Mouse (Mus musculus): ENCODE measurements around the gene Ryr3. TPM values are rescaled to one million over a fixed set of nuclear protein-coding genes. Genes with fewer than 3 reads are reported as not detected.

Ryr3 gene
- polyA plus RNA-seq, 2 experiments: 1.2 to 3.0 TPM

GRCm38 (mm10) chr2:112595807-112596206 lies 621.1 kb downstream of the Ryr3 start:
- H3K9ac ChIP-seq (ENCODE audit: low read depth, low read length, severe bottlenecking): no peak overlapping the region

DNA sequence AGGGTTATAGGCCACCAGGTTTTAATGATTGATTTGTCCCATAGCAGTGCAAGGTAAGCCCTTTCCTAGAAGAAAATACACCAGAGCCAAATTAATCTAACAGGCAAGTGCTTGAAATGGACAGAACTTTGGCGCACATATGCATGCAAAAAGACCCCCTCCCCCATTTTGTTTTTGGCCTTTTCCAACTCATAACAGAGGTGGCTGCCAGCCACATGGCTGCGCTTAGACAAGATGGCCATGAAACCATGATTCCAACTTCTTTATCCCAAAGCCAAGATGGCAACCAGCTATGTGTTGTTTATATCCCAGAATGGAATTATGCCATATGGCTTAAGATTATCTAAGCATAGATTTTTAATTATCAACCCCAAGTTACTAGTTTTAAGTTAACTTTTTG lies 623.1 kb downstream of the Ryr3 start:
- DNase-seq (ENCODE audit: low spot score): no peak
- Histone ChIP-seq H3K4me2 (replicated peaks; ENCODE audit: low read depth, low read length, severe bottlenecking) (no peak overlapping the region), H3K36me3 (ENCODE audit: control insufficient read depth, insufficient read depth, low read length) (no peaks in the 10 kb centered on the region), H3K4me3 (replicated peaks; ENCODE audit: low read length) (no peak overlapping the region), H3K4me1 (ENCODE audit: control insufficient read depth, insufficient read depth, low read length) (no peaks in the 10 kb centered on the region), H3K9me3 (ENCODE audit: control insufficient read depth, low read length) (no peaks in the 10 kb centered on the region), H3K27ac (replicated peaks; ENCODE audit: low read depth, low read length) (no peak overlapping the region), H3K9ac (ENCODE audit: low read depth, low read length, severe bottlenecking) (no peak overlapping the region), H3K27me3 (ENCODE audit: control insufficient read depth, insufficient read depth, low read length) (no peaks in the 10 kb centered on the region)
- no peak for TF ChIP-seq POLR2A (IDR thresholded peaks at IDR 0.05; ENCODE audit: borderline replicate concordance, extremely low read depth, insufficient read depth, insufficient read length)
- ATAC-seq (ENCODE audit: low FRiP score, low read depth): no peak
- WGBS: 84% methylated on average over 2 of the region's 2 CpGs

More at GRCm38 (mm10) chr2:112595807-112596206, 621.1 kb downstream of the Ryr3 start:
- no peak for ATAC-seq (ENCODE audit: low FRiP score, low read depth)
- H3K36me3 ChIP-seq (ENCODE audit: control insufficient read depth, insufficient read depth, low read length): no peaks in the 10 kb centered on the region
- no peak for DNase-seq (ENCODE audit: low spot score)
- H3K4me2 ChIP-seq (replicated peaks; ENCODE audit: low read depth, low read length, severe bottlenecking): no peak overlapping the region
- 73% methylated on average over 3 of the region's 3 CpGs for WGBS
- H3K4me1 ChIP-seq (ENCODE audit: control insufficient read depth, insufficient read depth, low read length): no peaks in the 10 kb centered on the region
- TF ChIP-seq POLR2A (IDR thresholded peaks at IDR 0.05; ENCODE audit: borderline replicate concordance, extremely low read depth, insufficient read depth, insufficient read length): no peak
- H3K9me3 ChIP-seq (ENCODE audit: control insufficient read depth, low read length): no peaks in the 10 kb centered on the region
- H3K27ac ChIP-seq (replicated peaks; ENCODE audit: low read depth, low read length): no peak overlapping the region
- H3K27me3 ChIP-seq (ENCODE audit: control insufficient read depth, insufficient read depth, low read length): no peaks in the 10 kb centered on the region
- no peak overlapping the region for H3K4me3 ChIP-seq (replicated peaks; ENCODE audit: low read length)

DNA sequence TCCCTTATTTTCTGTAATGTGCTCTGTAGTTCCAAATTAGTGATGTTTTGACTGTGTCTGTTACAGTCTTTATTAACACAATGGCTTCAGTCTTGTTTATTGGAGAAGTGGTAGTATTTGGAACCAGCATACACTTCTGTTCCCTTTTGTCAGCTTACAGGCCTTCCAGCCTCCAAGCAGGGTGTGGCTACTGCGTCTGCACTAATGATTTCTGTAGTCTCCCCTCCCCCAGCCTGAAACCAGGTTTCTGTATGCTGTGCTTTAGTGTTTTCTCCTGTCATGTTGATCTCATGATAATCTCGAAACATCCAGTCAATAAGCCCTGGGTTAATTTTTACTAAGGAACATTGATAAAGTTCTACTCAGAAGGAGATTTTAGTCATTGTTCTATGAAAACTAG lies 623.6 kb downstream of the Ryr3 start:
- no peak overlapping the region for H3K9ac ChIP-seq (ENCODE audit: low read depth, low read length, severe bottlenecking)
- no peak for DNase-seq (ENCODE audit: low spot score)
- no peak for TF ChIP-seq POLR2A (IDR thresholded peaks at IDR 0.05; ENCODE audit: borderline replicate concordance, extremely low read depth, insufficient read depth, insufficient read length)
- H3K4me3 ChIP-seq (replicated peaks; ENCODE audit: low read length): no peak overlapping the region
- no peaks in the 10 kb centered on the region for H3K4me1 ChIP-seq (ENCODE audit: control insufficient read depth, insufficient read depth, low read length)
- H3K9me3 ChIP-seq (ENCODE audit: control insufficient read depth, low read length): no peaks in the 10 kb centered on the region
- no peaks in the 10 kb centered on the region for H3K27me3 ChIP-seq (ENCODE audit: control insufficient read depth, insufficient read depth, low read length)
- ATAC-seq (ENCODE audit: low FRiP score, low read depth): no peak
- H3K4me2 ChIP-seq (replicated peaks; ENCODE audit: low read depth, low read length, severe bottlenecking): no peak overlapping the region
- H3K27ac ChIP-seq (replicated peaks; ENCODE audit: low read depth, low read length): no peak overlapping the region
- H3K36me3 ChIP-seq (ENCODE audit: control insufficient read depth, insufficient read depth, low read length): no peaks in the 10 kb centered on the region
- WGBS: 63% methylated on average over 2 of the region's 2 CpGs

- Histone ChIP-seq H3K9ac (ENCODE audit: low read depth, low read length, severe bottlenecking) (no peak overlapping the region), H3K4me3 (replicated peaks; ENCODE audit: low read length) (no peak overlapping the region), H3K36me3 (ENCODE audit: control insufficient read depth, insufficient read depth, low read length) (no peaks in the 10 kb centered on the region), H3K4me1 (ENCODE audit: control insufficient read depth, insufficient read depth, low read length) (no peaks in the 10 kb centered on the region), H3K27ac (replicated peaks; ENCODE audit: low read depth, low read length) (no peak overlapping the region), H3K4me2 (replicated peaks; ENCODE audit: low read depth, low read length, severe bottlenecking) (no peak overlapping the region), H3K27me3 (ENCODE audit: control insufficient read depth, insufficient read depth, low read length) (no peaks in the 10 kb centered on the region), H3K9me3 (ENCODE audit: control insufficient read depth, low read length) (no peaks in the 10 kb centered on the region)
- ATAC-seq (ENCODE audit: low FRiP score, low read depth) (no peak), DNase-seq (ENCODE audit: low spot score) (no peak)
- WGBS: 77% methylated on average over 6 of the region's 6 CpGs
- no peak for TF ChIP-seq POLR2A (IDR thresholded peaks at IDR 0.05; ENCODE audit: borderline replicate concordance, extremely low read depth, insufficient read depth, insufficient read length)
Observed at GRCm38 (mm10) chr2:112591451-112591871, 625.4 kb downstream of the Ryr3 start.

GRCm38 (mm10) chr2:112590985-112591384 lies 625.9 kb downstream of the Ryr3 start:
- Histone ChIP-seq H3K27ac (replicated peaks; ENCODE audit: low read depth, low read length) (no peak overlapping the region), H3K4me3 (replicated peaks; ENCODE audit: low read length) (no peak overlapping the region), H3K36me3 (ENCODE audit: control insufficient read depth, insufficient read depth, low read length) (no peaks in the 10 kb centered on the region), H3K4me2 (replicated peaks; ENCODE audit: low read depth, low read length, severe bottlenecking) (no peak overlapping the region), H3K4me1 (ENCODE audit: control insufficient read depth, insufficient read depth, low read length) (no peaks in the 10 kb centered on the region), H3K9me3 (ENCODE audit: control insufficient read depth, low read length) (no peaks in the 10 kb centered on the region), H3K27me3 (ENCODE audit: control insufficient read depth, insufficient read depth, low read length) (no peaks in the 10 kb centered on the region), H3K9ac (ENCODE audit: low read depth, low read length, severe bottlenecking) (no peak overlapping the region)
- WGBS: 85% methylated on average over 7 of the region's 7 CpGs
- TF ChIP-seq POLR2A (IDR thresholded peaks at IDR 0.05; ENCODE audit: borderline replicate concordance, extremely low read depth, insufficient read depth, insufficient read length): no peak
- DNase-seq (ENCODE audit: low spot score): no peak
- no peak for ATAC-seq (ENCODE audit: low FRiP score, low read depth)

Small RNA genes lying within 50 kb of the gene (microRNA-seq; reads per million reads assigned to microRNA genes)
- gene Gm44374: not detected

Other genes starting within 250 kb of the Ryr3 start
- gene Tmco5b, start 68.6 kb upstream of the Ryr3 start, polyA plus RNA-seq (2012; rRNA removed): not detected in 2 replicates
- not detected in 2 replicates for gene Tmco5b, start 68.6 kb upstream of the Ryr3 start, polyA plus RNA-seq (2014; fragmentation: Nextera tagmentation; extraction: Ambion mirVana)
- gene Fmn1, start 110.6 kb upstream of the Ryr3 start, polyA plus RNA-seq (2012; rRNA removed): 1.0 and 1.2 TPM in 2 replicates
- gene Fmn1, start 110.6 kb upstream of the Ryr3 start, polyA plus RNA-seq (2014; fragmentation: Nextera tagmentation; extraction: Ambion mirVana): 2.9 and 3.2 TPM in 2 replicates